Mouse (Mus musculus): ENCODE data around the gene H2-D1. TPM values are rescaled to one million over a fixed set of nuclear protein-coding genes. Genes with fewer than 3 reads are reported as not detected.
"Not testable (repeated sequence)": the region's sequence is repeated elsewhere in the genome, so short reads cannot be mapped to it uniquely, and the experiment has no call there.

The H2-D1 gene
- total RNA-seq, 2 experiments from 2014 or later = 45.9 to 50.4 TPM

DNA sequence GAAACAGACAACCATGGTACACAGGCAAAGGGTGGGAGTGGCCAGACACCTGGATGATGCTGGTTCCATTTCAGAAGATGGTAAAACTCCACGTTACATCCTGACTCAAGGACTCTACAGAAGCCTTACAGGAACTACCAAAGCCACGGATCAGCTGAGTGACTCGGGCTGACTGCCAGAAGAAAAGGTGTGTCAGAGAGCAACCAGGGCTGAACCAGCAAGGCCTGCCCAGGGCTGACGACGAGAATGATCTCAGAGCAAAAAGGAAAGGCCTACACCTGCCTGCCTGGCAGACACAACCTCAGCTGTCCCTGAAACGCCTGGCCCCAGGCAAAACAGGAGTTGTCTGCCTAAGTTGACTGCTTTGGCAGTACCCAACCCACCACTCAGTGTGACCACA lies 41.9 kb downstream of the H2-D1 start:
- DNase-seq = no peak

- DNase-seq = not testable (repeated sequence)
Measured at GRCm38 (mm10) chr17:35304921-35305320, 42.4 kb downstream of the H2-D1 start.

Small RNA genes within 50 kb of the gene (microRNA-seq; reads per million reads assigned to microRNA genes)
- gene Mir6975 (2.9 to 3.1 reads per million in 2 experiments), gene Mir8094 (1.2 to 1.4 reads per million in 2 experiments)

Other genes starting within 250 kb of the H2-D1 start
- 1 to 10 TPM; 1.6 to 1.8 TPM for gene Vwa7, start 246.2 kb upstream of the H2-D1 start, total RNA-seq (2021)
- gene Sapcd1, start 234.7 kb upstream of the H2-D1 start, total RNA-seq (2021) = 1 to 10 TPM in 1 of 2 experiments, under 1 TPM in 1; 0.74 to 1.3 TPM
- gene Msh5, start 216.0 kb upstream of the H2-D1 start, total RNA-seq (2021) = 1 to 10 TPM; 4.0 to 6.5 TPM
- 100 to 1,000 TPM; 166 to 167 TPM for gene Clic1, start 212.8 kb upstream of the H2-D1 start, total RNA-seq (2021)
- 100 to 1,000 TPM; 104 to 106 TPM for gene Ddah2, start 203.7 kb upstream of the H2-D1 start, total RNA-seq (2021)
- gene Ly6g6c, start 197.3 kb upstream of the H2-D1 start, total RNA-seq (2021) = not detected
- under 1 TPM in 1 of 2 experiments, not detected in 1; 0.47 TPM for gene Mpig6b, start 196.5 kb upstream of the H2-D1 start, total RNA-seq (2021)
- gene Ly6g6e, start 185.8 kb upstream of the H2-D1 start, total RNA-seq (2021) = not detected
- gene Ly6g6d, start 184.7 kb upstream of the H2-D1 start, total RNA-seq (2021) = 1 to 10 TPM; 1.6 to 2.4 TPM
- not detected for gene Ly6g6f, start 177.1 kb upstream of the H2-D1 start, total RNA-seq (2021)
- gene Abhd16a, start 173.5 kb upstream of the H2-D1 start, total RNA-seq (2021) = 10 to 100 TPM; 50.6 to 53.5 TPM
- not detected for gene Ly6g5c, start 154.5 kb upstream of the H2-D1 start, total RNA-seq (2021)
- under 1 TPM; 0.52 to 0.62 TPM for gene Ly6g5b, start 147.3 kb upstream of the H2-D1 start, total RNA-seq (2021)
- gene Gpank1, start 141.3 kb upstream of the H2-D1 start, total RNA-seq (2021) = 1 to 10 TPM; 6.0 to 6.2 TPM
- gene Csnk2b, start 140.7 kb upstream of the H2-D1 start, total RNA-seq (2021) = 100 to 1,000 TPM; 189 to 196 TPM
- 10 to 100 TPM; 26.6 to 27.3 TPM for gene D17H6S53E, start 136.4 kb upstream of the H2-D1 start, total RNA-seq (2021)
- not detected for gene Apom, start 130.7 kb upstream of the H2-D1 start, total RNA-seq (2021)
- 100 to 1,000 TPM; 318 to 321 TPM for gene Bag6, start 127.6 kb upstream of the H2-D1 start, total RNA-seq (2021)
- gene Prrc2a, start 97.8 kb upstream of the H2-D1 start, total RNA-seq (2021) = 100 to 1,000 TPM; 248 to 251 TPM
- gene Aif1, start 86.7 kb upstream of the H2-D1 start, total RNA-seq (2021) = 1 to 10 TPM; 2.9 to 3.4 TPM
- 1 to 10 TPM; 4.2 to 4.8 TPM for gene Lst1, start 74.3 kb upstream of the H2-D1 start, total RNA-seq (2021)
- gene Ltb, start 68.3 kb upstream of the H2-D1 start, total RNA-seq (2021) = 1 to 10 TPM in 1 of 2 experiments, under 1 TPM in 1; 0.81 to 1.0 TPM
- gene Tnf, start 60.7 kb upstream of the H2-D1 start, total RNA-seq (2021) = 1 to 10 TPM in 1 of 2 experiments, under 1 TPM in 1; 0.76 to 1.3 TPM
- under 1 TPM; 0.26 to 0.32 TPM for gene Lta, start 57.4 kb upstream of the H2-D1 start, total RNA-seq (2021)
- under 1 TPM in 1 of 2 experiments, not detected in 1; 0.52 TPM for gene Gm16181, start 41.9 kb upstream of the H2-D1 start, total RNA-seq (2021)
- 1 to 10 TPM; 8.0 to 9.3 TPM for gene Atp6v1g2, start 29.1 kb upstream of the H2-D1 start, total RNA-seq (2021)
- 10 to 100 TPM; 10.8 to 11.0 TPM for gene Nfkbil1, start 26.9 kb upstream of the H2-D1 start, total RNA-seq (2021)
- gene Ddx39b, start 21.0 kb upstream of the H2-D1 start, total RNA-seq (2021) = 100 to 1,000 TPM; 221 to 230 TPM
- under 1 TPM; 0.43 to 0.55 TPM for gene H2-Q1, start 57.7 kb downstream of the H2-D1 start, total RNA-seq (2021)
- gene H2-Q2, start 79.5 kb downstream of the H2-D1 start, total RNA-seq (2021) = under 1 TPM; 0.64 to 0.77 TPM
- gene H2-Q4, start 116.9 kb downstream of the H2-D1 start, total RNA-seq (2021) = 1 to 10 TPM; 8.0 TPM
- under 1 TPM; 0.21 to 0.52 TPM for gene H2-Q6, start 162.1 kb downstream of the H2-D1 start, total RNA-seq (2021)
- under 1 TPM; 0.69 to 0.92 TPM for gene H2-Q7, start 176.4 kb downstream of the H2-D1 start, total RNA-seq (2021)
- under 1 TPM; 0.19 to 0.36 TPM for gene H2-Q10, start 207.4 kb downstream of the H2-D1 start, total RNA-seq (2021)
- gene Pou5f1, start 243.3 kb downstream of the H2-D1 start, total RNA-seq (2021) = not detected